Mouse (Mus musculus) urinary bladder, postnatal 4 days (tissue): Measurements from ENCODE around the gene Zfp3.

ENCODE experiments used
- DNase-seq, 2 experiments: peaks; one replicate each; pipeline ENCODE4 v3.0.0; 2021 to 2022; ENCODE audit warnings: low spot score in 2 of 2

Gene Zfp3

DNA sequence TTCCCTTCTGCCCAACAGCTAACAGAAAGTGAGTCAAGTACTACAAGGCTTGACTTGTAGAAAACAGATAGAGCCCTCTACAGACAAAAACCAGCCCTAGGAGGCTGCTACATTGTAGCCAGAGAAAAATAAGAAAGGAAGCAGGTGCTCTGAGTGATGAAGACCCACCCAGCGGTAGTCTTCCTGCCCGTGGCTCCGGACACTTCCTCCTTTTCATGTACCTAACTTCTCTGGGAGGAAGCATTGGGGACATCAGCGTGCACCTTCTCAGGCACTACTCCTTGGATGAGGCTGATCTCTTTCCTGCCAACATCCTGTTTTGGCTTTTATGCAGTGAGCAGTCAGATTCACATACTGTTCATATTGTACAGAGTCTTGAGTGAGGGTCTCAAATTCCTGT lies 42.7 kb downstream of the Zfp3 start:
- DNase-seq, result no peak

DNA sequence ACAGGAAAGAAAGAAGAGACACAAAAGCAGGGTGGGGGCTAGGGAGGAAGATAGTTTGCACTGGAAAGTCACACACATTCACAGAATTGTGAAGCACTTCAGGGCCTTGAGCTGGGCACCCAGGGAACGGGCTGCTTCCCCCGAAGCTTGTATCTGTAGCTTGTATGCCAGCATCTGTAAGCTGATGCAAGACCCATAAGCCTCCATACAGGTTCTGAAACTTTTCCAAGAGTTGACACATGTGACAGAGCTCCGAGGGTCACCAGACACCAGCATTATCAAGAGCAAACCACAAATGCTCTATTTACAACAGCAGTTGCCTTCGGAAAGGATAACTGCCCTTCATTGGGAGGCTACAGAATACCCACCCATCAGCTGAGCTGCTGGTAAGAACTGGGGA lies 43.6 kb downstream of the Zfp3 start:
- no peak for DNase-seq

DNA sequence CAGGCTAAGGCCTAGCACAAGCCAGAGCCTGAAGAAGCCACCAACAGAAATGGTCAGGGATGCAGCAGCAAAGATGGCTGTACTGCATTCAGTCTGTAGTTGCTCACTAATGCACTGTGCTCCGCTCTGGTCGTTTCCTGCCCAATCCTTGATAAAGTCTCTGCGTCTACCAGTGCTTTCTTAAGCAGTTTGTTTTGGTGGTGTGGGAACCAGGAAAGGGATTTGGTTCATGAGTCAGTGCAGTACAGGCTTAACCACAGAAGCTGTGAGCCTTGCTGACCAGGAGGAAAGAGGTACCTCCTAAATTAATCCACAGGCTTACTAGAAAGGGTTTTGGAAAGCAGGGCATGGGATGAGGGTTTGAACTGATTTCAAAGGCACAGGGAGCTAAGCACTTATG lies 44.1 kb downstream of the Zfp3 start:
- no peak for DNase-seq

DNA sequence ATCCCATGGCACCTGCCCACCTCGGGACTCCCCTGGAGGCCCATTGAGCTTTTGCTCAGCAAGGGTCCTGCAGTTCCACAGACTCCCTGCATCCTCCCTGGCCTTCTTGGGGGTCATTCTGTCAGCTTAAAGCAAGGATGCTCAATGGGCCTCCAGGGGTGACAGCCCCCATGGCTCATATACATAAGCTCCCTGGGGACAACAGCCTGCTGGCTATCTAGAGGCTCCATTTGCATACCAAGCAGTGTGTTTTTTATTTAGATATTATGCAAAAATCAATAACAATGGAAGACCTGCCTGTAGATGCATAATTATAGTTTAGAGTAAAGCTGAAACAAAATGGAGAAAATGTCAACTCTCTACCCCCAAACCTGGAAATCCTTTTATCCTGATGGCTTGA lies 45.0 kb downstream of the Zfp3 start:
- DNase-seq, result no peak

DNA sequence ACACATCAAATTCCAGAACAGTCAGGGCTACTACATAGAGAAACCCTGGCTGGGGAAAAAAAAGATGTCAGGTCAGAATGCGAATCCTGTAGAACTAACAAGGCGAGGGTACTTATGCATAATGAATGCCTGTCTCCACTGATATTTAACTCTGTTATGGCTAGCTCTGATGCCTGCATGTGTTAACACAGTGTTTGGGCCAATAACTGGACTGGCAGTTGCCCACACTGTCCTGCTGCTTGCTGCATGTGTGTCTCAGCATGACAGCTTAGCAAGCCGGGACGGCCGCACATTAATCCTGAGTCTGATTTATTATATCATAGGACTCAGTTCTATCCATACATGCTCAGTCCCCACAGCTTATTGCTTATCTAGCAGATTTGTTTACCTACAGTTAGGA lies 47.0 kb downstream of the Zfp3 start:
- DNase-seq, result no peak

DNA sequence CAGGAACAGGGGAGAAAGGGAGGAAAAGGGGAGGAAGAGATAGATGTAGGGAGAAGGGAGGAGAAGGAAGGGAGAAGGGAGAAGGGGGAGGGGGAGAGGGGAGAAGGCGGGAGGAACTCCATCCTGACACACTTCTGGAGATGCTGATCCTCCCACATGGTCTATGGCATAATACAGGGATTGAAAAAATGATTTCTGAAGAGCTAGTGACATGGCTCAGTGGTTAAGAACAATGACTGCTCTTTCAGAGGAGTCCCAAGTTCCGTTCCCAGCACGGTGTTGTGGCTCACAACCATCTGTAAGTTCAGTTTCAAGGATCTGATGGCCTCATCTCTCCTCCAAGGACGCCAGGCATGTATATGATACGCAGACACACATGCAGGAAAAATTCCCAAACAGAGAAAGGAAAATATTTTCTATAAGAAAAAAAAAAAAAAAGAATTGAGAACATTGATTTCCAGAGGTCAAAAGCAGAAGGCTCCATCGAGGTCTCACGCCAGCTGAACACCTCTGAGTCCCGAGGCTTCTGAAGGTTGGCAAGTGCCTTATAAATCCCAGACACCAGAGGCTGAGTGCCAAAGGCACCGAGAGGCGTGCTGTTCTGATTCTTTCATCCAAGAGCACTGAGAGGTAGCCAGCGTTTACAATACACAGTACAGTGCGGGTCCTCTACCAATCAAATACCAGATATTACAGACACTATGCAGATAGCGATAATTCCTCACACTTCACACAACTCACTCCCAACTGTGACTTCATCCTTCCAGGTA lies 47.6 kb downstream of the Zfp3 start:
- DNase-seq, result no peak

DNA sequence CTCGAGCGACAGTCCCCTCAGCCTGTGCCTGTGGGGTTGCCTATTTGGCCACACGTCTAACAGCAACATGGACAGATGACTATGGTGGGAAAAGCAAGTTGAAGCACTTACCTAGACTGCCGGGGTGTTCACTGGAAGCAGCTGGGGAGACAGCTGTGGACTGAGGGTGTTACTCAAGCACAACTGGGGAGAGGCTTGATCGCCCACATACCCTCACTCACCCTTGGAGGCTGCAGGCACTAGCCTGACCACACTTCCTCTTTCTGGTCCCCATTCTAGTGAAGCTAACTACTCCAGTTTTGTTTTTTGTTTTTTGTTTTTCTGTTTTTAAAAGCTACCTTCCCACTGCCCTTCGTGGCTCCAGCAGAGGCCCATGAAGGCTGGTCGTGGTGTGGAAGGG lies 48.4 kb downstream of the Zfp3 start, which contains the start of gene Scimp:
TSS of gene Scimp (minus strand) at position 222 of the 400 bp plus-strand sequence.
- DNase-seq, result no peak

DNA sequence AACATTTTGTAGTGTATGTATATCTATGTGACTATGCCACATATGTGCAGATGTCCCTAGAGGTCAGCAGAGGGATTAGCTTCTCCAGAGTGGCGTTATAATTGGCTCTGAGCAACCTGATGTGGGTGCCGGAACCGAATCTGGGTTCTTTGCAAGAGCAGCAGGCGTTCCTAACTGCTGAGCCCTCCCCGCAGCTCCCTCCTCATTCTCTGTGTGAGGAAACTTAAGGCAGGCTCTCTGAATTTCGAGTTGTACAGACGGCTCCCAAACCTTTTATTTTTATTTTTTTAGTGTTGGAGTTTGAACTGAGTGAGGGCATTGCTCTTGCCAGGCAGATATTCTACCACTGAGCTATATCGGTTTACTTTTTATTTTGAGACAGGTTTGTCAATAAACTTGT lies 51.1 kb downstream of the Zfp3 start:
- no peak for DNase-seq

DNA sequence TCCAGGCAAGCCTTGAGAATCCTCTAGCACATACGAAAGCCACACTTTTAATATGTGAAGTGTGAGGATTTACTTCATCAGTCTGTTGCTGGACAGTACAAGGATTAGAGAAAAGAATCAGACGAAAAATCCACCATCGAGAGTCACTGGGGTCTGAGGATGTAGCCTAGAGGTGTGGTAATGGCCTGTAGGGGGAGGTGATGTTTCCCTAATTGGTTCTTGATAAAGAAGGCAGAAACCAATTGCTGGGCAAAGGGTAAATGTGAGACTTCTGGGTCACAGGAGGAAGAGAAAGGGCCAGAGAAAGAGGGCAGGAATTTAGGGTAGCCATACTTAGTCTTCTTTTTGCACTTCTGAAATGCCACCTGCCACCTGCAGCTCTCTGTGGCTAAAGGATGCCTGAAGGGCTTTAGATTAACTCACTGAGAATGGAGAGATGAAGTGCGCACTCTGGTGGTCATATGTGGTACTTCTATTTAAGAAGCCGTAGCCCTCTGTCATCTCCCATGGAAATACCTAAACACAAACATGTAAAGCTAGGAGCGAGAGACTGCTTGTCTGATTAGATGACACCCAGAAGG lies 51.6 kb downstream of the Zfp3 start:
- DNase-seq, result no peak

DNA sequence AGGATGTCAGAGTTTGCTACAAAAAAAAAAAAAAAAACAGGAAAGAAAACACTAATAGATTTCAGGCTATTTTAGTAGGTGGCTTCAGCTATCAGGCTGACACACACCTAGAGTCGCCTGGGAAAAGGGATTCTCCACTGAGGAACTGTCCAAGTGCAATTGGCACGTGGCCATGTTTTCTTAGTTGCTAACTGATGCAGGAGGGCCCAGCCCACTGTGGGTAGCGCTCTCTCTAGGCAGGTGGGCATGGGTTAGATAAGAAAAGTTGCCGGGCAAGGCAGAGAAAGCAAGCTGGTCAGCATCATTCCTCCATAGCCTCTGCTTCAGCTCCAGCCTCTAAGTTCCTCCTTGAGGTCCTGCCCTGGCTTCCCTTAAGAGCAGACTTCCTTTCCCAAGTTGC lies 52.8 kb downstream of the Zfp3 start:
- DNase-seq, result no peak

DNA sequence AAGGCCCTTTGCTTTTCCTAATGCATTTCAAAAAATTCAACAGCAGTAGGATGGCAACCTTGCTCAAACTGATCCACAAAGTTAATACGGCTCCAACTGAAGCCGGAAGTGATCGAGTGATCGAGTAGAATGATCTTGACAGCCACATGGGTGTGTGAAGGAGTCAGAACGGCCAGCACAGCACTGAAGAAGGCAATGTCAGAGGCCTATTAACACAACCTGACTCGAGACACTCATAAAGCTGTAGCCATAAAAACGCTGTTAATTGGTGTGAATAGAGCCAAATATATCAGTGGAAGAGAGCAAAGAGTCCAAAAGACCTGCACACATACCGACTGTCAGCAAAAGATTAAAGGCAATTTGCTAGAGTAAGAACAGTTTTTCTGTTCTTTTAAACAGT lies 56.1 kb downstream of the Zfp3 start:
- DNase-seq, result no peak

DNA sequence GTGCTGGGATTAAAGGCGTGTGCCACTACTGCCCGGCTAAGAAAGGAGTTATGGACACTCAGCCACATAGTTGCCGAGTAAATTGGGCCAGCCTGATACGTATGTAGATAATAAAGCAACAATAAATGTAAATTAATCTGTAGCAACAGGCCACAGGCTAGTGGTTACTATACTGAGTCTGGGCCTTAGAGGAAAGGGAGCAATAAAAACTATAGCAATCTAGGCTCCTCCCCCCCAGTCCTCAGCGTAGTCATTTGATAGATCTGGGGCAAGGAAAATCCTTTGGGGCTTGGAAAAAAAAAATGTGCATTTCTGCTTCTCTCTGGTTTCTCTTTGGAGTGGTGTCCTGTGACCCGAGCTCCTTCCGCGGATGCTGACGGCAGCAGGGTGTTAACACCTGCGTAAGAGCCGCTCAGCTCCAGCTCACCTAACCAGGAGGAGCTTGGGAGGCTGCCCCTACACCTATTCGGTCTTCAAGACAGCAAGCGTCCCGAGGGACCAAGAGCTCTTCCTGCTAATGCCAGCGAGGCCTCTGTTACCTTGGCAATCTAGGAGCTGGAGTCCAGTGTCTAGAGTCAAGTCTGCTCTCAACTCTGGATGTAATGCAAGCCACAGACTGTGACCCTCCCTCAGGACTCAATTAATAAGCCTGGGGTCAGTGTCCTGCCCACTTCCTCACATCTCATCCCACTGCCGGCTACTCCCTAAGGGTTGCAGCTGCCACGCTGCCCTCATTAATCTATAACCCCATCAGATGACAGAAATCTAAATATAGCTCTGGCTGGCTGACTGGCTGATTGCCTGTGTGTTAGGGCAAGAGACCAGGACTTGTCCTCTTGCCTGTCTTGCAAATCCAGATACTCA lies 58.0 kb downstream of the Zfp3 start:
- no peak for DNase-seq
